Mouse (Mus musculus) lung, adult 2 months (tissue): ENCODE data around the gene N4bp2l2. TPM values are rescaled to one million over a fixed set of nuclear protein-coding genes. Genes with fewer than 3 reads are reported as not detected.
A peak's percentile ranks its signal among the peaks of the same experiment; 100 is the strongest.
"Not testable (repeated sequence)": the region's sequence is repeated elsewhere in the genome, so short reads cannot be mapped to it uniquely, and the experiment has no call there.

Experiments used
- DNase-seq: peaks from one replicate; pipeline ENCODE4 v3.0.0; 2022
- H3K4me1 ChIP-seq: fragments of 200-500 bp; 2 replicates; pipeline ENCODE4 v1.6.1; 2011; ENCODE audit warnings: low read length; ENCODE audit not compliant: control insufficient read depth, insufficient read depth
- H3K4me3 ChIP-seq: fragments of 200-500 bp; replicated peaks from 2 replicates; pipeline ENCODE3; 2011; ENCODE audit warnings: low read depth, mild to moderate bottlenecking, control low read depth, low read length; ENCODE audit errors: extremely low read depth
- CTCF ChIP-seq: fragments of 200-500 bp; IDR thresholded peaks from 2 replicates; pipeline ENCODE4 v1.5.1; 2011; ENCODE audit warnings: mild to moderate bottlenecking, low read length, control low read depth; ENCODE audit not compliant: insufficient read depth
- POLR2A ChIP-seq: fragments of 200-500 bp; IDR thresholded peaks from 2 replicates; pipeline ENCODE4 v1.6.1; 2011; ENCODE audit warnings: low read depth, mild to moderate bottlenecking, control low read depth, low read length, borderline replicate concordance; ENCODE audit errors: extremely low read depth
- WGBS: fragments of 180-500 bp; shearing (Covaris S2); methylation state at CpG from one replicate; pipeline ENCODE4 v1.1.7; 2018; 5-methylcytosine and 5-hydroxymethylcytosine counted together
- polyA plus RNA-seq: library from polyadenylated mRNA; depleted of rRNA; stranded (reverse); fragments of >200 nt; gene quantifications from 2 replicates; pipeline ENCODE4 v1.2.3, GENCODE M21; 2012

Gene N4bp2l2
- polyA plus RNA-seq, 1 experiment: 6.3 TPM

DNA sequence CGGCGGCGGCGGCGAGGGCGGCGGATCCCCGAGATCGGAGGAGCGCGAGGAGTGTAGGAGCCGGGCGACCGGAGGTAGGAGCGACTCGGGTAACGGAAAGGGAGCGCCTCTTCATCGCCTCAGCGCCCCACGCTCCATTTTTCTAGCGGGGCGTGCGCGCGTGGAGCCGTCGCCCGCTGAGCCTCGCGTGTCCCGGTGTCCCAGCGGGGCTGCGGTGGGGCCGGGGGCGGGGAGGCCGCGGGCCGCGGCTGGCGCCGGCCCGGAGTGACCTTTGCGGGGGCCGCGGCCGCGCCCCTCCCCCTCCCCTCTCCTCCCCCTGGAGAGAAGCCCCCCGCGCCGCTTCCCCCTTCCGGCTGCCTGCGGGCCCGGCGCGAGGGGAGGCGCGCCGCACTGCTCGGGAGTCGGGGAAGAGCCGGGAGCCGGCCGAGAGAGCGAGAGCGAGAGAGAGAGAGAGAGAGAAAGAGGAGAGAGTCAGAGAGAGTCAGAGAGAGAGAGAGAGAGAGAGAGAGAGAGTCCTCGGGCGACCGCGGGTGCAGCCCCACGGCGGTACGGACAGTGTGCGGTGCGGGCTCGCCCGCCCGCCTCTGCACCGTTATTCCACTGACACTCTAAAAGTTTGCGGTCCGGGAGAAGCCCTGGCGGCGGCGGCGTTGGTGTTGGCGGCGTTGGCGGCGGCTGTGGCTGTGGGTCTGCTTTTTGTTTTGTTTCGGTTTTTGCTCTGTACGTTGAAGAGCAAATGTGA lies 8.1 kb upstream of the N4bp2l2 start:
- no peaks in the 10 kb centered on the region; the same call in none of the 2 replicates for H3K4me1 ChIP-seq
- peak overlapping the region; percentile 92 for H3K4me3 ChIP-seq
- under 1% methylated on average over 75 of the region's 91 CpGs for WGBS
- DNase-seq: peak; percentile 23
- TF ChIP-seq POLR2A (0 out of 2 replicates have a peak, but pooled peaks have one; percentile 27), CTCF (no peak)

DNA sequence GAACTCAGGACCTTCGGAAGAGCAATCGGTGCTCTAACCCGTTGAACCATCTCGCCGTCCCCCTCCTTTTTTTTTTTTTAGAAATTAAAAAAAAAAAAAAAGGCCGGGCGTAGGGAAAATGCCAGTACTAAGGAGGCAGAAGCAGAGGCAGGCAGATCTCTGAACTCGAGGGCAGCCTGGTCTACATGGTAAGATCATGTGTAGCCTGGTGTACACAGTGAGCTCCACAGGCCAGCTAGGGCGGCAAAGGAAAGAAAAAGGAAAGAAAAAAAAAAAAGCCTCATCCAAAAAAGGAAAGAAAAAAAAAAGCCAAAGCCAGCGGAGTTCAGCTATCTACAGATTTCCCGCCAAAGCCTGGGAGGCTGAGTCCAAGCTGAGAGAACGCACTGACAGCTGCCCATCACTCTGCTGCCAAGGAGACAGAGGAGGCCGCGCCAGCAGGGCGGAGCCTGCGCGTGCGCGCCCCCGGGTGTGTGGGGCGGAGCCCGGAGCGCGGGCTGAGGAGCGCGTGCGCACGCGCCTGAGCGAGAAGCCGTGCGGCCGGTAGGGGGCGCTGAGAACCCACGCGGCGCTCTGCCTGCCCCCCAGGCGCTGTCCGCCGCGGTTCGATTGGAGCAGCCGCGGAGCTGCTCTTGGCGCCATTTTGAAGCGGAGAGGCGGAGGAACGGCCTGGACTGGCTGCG lies 7.3 kb upstream of the N4bp2l2 start, which contains the start of gene Pds5b:
TSS of gene Pds5b (plus strand) at position 587 of the 683 bp plus-strand sequence.
- no peak for TF ChIP-seq POLR2A
- TF ChIP-seq CTCF: peak; percentile 56
- peak; percentile 89 for DNase-seq
- Histone ChIP-seq H3K4me1 (no peaks in the 10 kb centered on the region; the same call in none of the 2 replicates), H3K4me3 (peak within 1 kb of the TSS; percentile 92)
- WGBS: 14% methylated on average over 49 of the region's 49 CpGs

DNA sequence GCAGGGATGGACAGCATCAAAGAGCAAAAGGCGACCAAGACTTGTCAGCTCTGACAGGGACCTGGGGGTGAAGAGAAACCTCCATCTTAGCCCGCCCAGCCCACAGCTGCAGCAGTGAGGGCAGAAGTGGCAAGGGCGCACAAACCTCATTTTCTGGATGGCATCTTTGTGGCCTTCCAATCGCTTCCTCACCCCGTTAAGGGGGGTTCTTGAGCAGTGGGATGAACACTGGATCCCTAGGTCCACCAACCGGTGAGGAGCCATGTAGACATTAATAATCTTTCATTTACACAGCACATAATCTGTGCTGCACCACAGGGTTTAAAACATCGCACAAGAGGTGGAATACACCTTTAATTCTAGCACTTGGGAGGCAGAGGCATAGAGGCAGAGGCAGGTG lies 6.4 kb upstream of the N4bp2l2 start:
- 96% methylated on average over 7 of the region's 7 CpGs for WGBS
- DNase-seq: no peak
- TF ChIP-seq POLR2A (no peak), CTCF (no peak)
- Histone ChIP-seq H3K4me1 (no peaks in the 10 kb centered on the region; the same call in none of the 2 replicates), H3K4me3 (no peak overlapping the region)

DNA sequence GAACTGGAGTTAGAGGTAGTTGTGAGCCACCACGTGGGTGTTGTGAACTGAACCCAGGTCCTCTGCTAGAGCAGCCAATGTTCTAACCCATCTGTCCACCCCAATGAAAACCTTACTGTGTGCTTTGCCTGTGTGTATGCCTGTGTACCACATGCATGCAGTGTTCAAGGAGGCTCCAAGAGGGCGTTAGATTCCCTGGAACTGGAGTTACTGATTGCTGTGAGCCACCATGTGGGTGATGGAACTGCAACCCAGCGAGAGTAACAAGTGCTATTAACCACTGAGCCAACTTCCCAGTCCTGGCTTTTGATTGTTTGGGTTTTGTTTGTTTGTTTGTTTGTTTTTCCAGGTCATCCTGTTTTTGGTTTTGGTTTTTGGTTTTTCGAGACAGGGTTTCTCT lies 2.7 kb upstream of the N4bp2l2 start:
- TF ChIP-seq CTCF (no peak), POLR2A (no peak)
- no peak for DNase-seq
- 58% methylated on average over 4 of the region's 4 CpGs for WGBS
- no peak overlapping the region for H3K4me3 ChIP-seq
- H3K4me1 ChIP-seq: no peaks in the 10 kb centered on the region

DNA sequence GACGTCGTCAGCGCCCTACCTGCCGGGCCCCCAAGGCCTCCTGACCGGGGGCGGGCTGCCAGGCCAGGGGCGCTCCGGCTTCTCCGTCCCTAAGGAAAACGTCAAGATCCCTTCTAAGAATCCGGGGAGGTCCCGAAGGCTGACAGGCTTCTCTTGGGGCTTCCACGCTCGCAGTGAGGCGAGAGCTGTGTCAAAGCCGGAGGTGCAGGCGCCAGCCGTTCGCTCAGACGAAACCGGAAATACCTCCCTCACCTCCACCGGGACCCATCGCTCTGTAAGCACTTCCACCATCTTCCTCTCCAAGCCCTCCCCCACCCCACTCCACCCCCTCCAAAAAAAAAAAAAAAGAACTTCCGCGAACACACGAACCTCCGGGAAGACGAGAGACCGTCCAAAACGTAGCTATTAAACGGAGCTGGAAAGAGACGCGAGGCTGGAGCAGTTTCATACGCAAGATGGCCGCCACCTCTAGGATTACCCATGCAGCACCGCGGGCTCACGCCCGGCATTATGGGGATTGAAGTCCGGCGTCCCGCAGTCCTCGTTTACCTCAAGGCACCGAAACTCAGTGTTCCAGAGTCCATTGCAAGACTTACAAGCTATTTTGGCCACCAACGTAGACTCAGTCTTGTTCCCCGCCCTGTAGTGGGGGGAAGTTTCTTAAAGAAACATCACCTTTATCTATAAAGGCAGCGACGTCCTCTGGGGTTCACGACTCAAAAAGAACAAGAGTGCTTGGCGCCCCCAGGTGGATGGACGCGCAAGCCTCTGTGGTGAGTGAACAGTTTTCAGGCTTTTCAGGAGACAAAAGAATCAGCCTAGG lies 640 bp downstream of the N4bp2l2 start:
- Histone ChIP-seq H3K4me3 (peak overlapping the region; percentile 88), H3K4me1 (peaks cover 7% of the 10 kb centered on the region)
- peak; percentile 90 for DNase-seq
- under 1% methylated on average over 52 of the region's 52 CpGs for WGBS
- TF ChIP-seq POLR2A: peak; percentile 86; the same call in 1 of the 2 replicates
- TF ChIP-seq CTCF: peak; percentile 75

DNA sequence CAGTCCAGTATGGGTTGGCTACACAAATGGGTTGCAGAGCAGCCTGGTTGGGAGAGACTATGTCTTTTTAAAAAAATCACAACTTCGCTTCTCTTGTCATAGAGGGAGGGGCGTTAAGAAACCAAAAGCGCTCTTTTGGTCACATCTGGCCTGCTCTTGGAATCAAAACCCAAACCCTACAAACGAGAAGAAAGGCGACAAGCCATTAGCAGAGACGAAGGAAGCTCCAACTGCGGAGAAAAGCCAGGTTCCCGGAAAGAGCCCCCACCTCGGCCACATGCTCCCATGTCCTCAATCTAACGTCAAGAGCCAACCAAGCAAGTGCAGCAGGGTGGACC lies 1.2 kb downstream of the N4bp2l2 start:
- no peak for TF ChIP-seq CTCF
- TF ChIP-seq POLR2A: no peak
- Histone ChIP-seq H3K4me1 (peaks cover 7% of the 10 kb centered on the region), H3K4me3 (peak overlapping the region; percentile 88)
- DNase-seq: no peak
- under 1% methylated on average over 10 of the region's 10 CpGs for WGBS

DNA sequence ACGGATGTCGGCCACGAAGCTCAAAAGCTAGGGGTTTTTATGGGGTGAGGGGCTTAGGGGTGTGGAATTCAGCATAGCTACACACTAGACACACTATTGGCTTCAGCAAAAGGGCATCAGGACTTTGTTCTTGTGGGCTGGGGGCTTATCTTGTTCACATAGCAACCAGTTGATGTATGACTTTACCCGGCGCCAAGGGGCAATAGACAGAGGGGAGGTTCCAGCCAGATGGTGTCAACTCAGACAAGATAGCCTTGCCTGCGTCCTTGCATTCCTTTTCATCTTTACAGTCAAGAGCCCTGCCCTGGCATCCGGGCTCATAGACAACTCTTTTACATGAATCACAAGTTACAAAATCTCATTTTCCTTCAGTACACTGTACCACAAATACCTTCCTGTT lies 2.1 kb downstream of the N4bp2l2 start:
- WGBS: 56% methylated on average over 7 of the region's 7 CpGs
- H3K4me1 ChIP-seq, DNase-seq, H3K4me3 ChIP-seq: not testable (repeated sequence)

DNA sequence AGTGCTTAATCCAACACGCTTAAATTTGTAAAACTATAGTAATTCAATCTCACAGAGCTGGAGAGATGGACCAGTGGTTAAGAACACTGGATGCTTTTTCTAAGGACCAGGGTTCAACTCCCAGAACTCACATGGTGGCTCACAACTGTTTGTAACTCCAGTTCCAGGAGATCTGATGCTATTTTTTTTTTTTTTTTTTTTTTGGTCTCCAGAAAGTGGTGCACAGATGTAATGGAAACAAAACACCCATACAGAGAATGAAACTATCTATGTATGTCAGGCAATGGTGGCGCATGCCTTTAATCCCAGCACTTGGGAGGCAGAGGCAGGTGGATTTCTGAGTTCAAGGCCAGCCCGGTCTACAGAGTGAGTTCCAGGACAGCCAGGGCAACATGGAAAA lies 5.7 kb downstream of the N4bp2l2 start:
- WGBS: 93% methylated on average over 3 of the region's 3 CpGs
- H3K4me3 ChIP-seq, DNase-seq: not testable (repeated sequence)
- peaks cover 14% of the 10 kb centered on the region for H3K4me1 ChIP-seq

DNA sequence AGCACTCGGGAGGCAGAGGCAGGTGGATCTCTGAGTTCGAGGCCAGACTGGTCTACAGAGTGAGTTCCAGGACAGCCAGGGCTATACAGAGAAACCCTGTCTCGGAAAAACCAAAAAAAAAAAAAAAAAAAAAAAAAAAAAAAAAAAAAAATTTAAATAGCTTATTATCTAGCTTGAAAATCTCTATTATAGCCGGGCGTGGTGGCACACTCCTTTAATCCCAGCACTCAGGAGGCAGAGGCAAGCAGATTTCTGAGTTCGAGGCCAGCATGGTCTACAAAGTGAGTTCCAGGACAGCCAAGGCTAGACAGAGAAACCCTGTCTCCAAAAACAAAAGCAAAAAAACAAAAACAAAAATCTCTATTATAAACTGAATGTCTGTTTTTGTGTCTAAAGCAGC lies 6.6 kb downstream of the N4bp2l2 start:
- peaks cover 15% of the 10 kb centered on the region for H3K4me1 ChIP-seq
- 85% methylated on average over 6 of the region's 6 CpGs for WGBS
- DNase-seq, H3K4me3 ChIP-seq: not testable (repeated sequence)

DNA sequence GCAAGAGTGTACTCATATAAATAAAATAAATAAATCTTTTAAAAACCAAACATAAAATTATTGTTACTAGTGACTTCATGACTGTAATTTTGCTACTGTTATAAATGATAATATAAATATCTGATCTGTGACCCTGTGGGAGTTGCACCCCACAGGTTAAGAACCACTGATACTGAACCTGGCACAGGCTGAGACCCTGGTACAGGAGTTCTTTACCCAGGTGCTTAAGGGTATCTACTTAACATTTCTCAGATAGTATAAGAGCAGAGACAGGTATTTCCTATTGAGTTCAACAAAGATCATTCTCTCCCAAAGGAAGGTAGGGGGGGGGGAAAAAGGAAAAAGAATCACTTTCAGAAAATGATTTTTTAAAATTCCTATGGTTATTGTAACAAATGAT lies 11.4 kb downstream of the N4bp2l2 start:
- TF ChIP-seq CTCF (no peak), POLR2A (no peak)
- Histone ChIP-seq H3K4me3 (no peak overlapping the region), H3K4me1 (peaks cover 10% of the 10 kb centered on the region)
- DNase-seq: no peak

DNA sequence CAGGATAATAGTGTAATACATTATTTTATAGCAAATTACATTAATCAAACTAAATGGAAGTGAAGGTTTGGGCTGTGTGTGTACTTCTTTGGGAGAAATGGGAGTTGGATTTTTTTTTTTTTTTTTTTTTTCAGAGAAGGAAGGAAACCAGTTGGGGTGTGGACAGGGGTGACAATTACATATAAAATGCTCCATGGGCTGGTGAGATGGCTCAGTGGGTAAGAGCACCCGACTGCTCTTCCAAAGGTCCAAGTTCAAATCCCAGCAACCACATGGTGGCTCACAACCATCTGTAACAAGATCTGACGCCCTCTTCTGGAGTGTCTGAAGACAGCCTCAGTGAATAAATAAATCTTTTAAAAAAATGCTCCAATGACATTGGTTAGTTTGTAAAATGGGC lies 13.4 kb downstream of the N4bp2l2 start:
- DNase-seq: no peak
- 74% methylated on average over 2 of the region's 2 CpGs for WGBS
- TF ChIP-seq CTCF (no peak), POLR2A (no peak)
- Histone ChIP-seq H3K4me1 (peaks cover 6% of the 10 kb centered on the region), H3K4me3 (no peak overlapping the region)
